Mouse (Mus musculus): ENCODE measurements around the gene Vmn1r211.
"Not testable (repeated sequence)": the region's sequence is repeated elsewhere in the genome, so short reads cannot be mapped to it uniquely, and the experiment has no call there.

Vmn1r211 gene

DNA sequence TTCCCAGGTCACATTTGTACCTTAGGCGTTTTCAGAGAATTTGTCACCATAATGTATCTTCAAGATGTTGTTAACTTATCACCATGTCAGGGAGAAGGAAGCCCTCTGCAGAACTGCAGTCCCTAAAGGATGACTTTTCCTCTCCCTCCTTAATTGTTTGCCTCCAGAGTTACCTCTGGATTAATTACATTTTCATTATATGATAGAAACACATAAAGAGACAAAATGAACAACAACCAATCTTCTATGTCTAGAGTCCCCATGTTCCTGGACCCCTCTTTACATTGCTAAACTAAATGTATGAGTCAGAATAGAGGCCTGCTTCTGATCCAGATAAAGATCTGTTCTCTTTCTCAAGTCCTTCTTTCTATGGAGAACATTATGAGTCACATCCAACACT, at the start of gene Vmn1r211:
Gene Vmn1r211 (minus strand): TSS at position 101 of the 400 bp plus-strand sequence.
- DNase-seq: no peak

DNA sequence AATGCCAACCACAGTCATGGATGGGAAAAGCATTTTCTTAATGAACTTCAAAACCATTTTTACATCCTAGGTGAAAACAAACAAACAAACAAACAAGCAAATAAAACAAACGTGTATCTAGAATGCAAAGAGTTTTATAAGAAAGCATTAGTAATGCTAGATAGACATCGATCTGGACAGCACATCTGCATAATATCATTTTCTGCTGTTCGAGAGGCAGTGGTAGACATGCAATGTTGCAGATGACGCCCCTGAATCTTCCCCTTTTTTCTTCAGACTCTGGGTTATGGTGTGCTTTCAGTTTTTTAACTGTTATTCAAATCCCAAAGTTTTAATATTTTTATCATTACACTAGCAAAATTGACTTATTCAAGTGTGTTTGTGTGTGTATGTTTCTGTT, 26.7 kb upstream of the Vmn1r211 start, which contains the start of gene Vmn1r212:
Gene Vmn1r212 (minus strand): TSS at position 101 of the 400 bp plus-strand sequence.
- DNase-seq: no peak

- DNase-seq: no peak
Measured at GRCm38 (mm10) chr13:22879257-22879656, 21.9 kb upstream of the Vmn1r211 start.

DNA sequence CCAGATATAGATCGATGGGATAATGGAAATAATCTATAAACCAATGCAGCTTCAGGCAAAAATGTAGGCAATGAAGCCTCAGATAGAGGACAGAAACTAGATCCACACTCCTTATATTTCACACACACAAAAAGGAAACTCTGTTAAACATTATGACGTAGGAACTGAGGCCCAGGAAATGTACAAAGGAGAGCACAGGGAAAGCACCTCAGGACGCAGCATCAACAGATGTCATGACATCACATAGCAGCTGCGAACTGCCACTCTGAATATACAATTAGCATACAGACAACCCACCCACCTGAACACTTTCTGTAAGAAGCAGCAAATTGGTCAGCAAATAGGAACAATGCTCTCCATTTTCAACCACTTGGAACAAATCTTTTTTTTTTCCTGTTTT, 2.6 kb downstream of the Vmn1r211 start:
- DNase-seq: no peak

- no peak for DNase-seq
Measured at GRCm38 (mm10) chr13:22846798-22847197, 10.6 kb downstream of the Vmn1r211 start.

DNA sequence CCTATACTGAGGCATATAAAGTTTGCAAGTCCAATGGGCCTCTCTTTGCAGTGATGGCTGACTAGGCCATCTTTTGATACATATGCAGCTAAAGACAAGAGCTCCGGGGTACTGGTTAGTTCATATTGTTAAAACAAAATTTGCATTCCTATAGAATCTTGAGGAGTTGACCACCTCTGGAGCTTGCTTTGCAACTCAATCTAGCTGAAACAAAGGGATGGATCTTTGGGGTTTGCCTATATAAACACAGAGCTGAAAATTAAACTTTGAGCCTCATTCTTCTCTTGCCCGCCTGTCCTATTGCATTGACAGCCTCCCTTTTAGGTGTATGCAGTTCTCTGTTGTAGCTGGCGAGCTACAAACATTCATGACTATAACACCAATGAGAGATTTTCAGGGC, 13.1 kb downstream of the Vmn1r211 start:
- not testable (repeated sequence) for DNase-seq

GRCm38 (mm10) chr13:22831248-22831647, 26.1 kb downstream of the Vmn1r211 start, which contains the start of gene Vmn1r210:
Gene Vmn1r210, minus strand, starts transcription at chr13:22831348.
- DNase-seq: no peak

- not testable (repeated sequence) for DNase-seq
Measured at GRCm38 (mm10) chr13:22829395-22829794, 28.0 kb downstream of the Vmn1r211 start.

DNA sequence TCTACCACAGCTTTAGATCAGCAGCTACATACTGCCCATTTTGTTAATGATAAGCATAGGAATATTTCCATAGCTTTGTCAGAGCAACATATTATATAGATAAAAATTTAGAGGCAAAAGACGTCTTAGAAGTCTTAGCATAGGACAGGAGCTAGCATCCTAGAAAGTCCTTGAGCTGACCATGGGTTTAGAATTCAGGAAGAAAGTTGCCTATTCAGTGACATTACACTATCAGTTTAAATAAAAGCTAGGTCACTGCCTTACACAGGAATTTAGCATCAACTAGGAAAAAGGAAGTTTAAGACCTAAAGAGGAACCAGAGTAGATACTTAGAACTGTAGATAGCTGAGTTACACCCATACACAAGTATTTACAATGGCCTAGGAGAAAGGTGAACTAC, 35.8 kb downstream of the Vmn1r211 start:
- DNase-seq: not testable (repeated sequence)

- not testable (repeated sequence) for DNase-seq
Measured at GRCm38 (mm10) chr13:22809582-22809981, 47.8 kb downstream of the Vmn1r211 start, which contains the start of gene Vmn1r209. Gene Vmn1r209, minus strand, starts transcription at chr13:22809682.
